Mouse (Mus musculus): ENCODE measurements around the gene Wnt5a.

The Wnt5a gene

GRCm38 (mm10) chr14:28508288-28509258 lies 4.0 kb downstream of the Wnt5a start:
- in situ Hi-C loops (cut with MboI; ENCODE audit: low sequenced_read_pairs) = no loop called here

- in situ Hi-C loops (cut with MboI; ENCODE audit: low sequenced_read_pairs) = no loop called here
These were observed 5.1 kb downstream of the Wnt5a start for GRCm38 (mm10) chr14:28509441-28510340.

GRCm38 (mm10) chr14:28510341-28511028 lies 5.9 kb downstream of the Wnt5a start:
- in situ Hi-C loops (cut with MboI; ENCODE audit: low sequenced_read_pairs) = no loop called here

- in situ Hi-C loops (cut with MboI; ENCODE audit: low sequenced_read_pairs) = no loop called here
These were observed 6.6 kb downstream of the Wnt5a start for GRCm38 (mm10) chr14:28511029-28511651.

GRCm38 (mm10) chr14:28512805-28513590 lies 8.4 kb downstream of the Wnt5a start:
- in situ Hi-C loops (cut with MboI; ENCODE audit: low sequenced_read_pairs) = no loop called here

GRCm38 (mm10) chr14:28514171-28514570 lies 9.6 kb downstream of the Wnt5a start:
- in situ Hi-C loops (cut with MboI; ENCODE audit: low sequenced_read_pairs) = no loop called here

- in situ Hi-C loops (cut with MboI; ENCODE audit: low sequenced_read_pairs) = no loop called here
These were observed 10.8 kb downstream of the Wnt5a start for GRCm38 (mm10) chr14:28515331-28515730.

- in situ Hi-C loops (cut with MboI; ENCODE audit: low sequenced_read_pairs) = no loop called here
These were observed 13.3 kb downstream of the Wnt5a start for GRCm38 (mm10) chr14:28517631-28518560.

- in situ Hi-C loops (cut with MboI; ENCODE audit: low sequenced_read_pairs) = no loop called here
These were observed 16.6 kb downstream of the Wnt5a start for GRCm38 (mm10) chr14:28521106-28521505.

- in situ Hi-C loops (cut with MboI; ENCODE audit: low sequenced_read_pairs) = no loop called here
These were observed 18.1 kb downstream of the Wnt5a start for GRCm38 (mm10) chr14:28522611-28523010.

GRCm38 (mm10) chr14:28525566-28525965 lies 21.0 kb downstream of the Wnt5a start:
- in situ Hi-C loops (cut with MboI; ENCODE audit: low sequenced_read_pairs) = no loop called here

GRCm38 (mm10) chr14:28528151-28528685 lies 23.7 kb downstream of the Wnt5a start:
- in situ Hi-C loops (cut with MboI; ENCODE audit: low sequenced_read_pairs) = no loop called here

GRCm38 (mm10) chr14:28531531-28531930 lies 27.0 kb downstream of the Wnt5a start:
- in situ Hi-C loops (cut with MboI; ENCODE audit: low sequenced_read_pairs) = no loop called here

- in situ Hi-C loops (cut with MboI; ENCODE audit: low sequenced_read_pairs) = no loop called here
These were observed 28.4 kb downstream of the Wnt5a start for GRCm38 (mm10) chr14:28532943-28533342.

GRCm38 (mm10) chr14:28533876-28534275 lies 29.3 kb downstream of the Wnt5a start:
- in situ Hi-C loops (cut with MboI; ENCODE audit: low sequenced_read_pairs) = no loop called here

- in situ Hi-C loops (cut with MboI; ENCODE audit: low sequenced_read_pairs) = no loop called here
These were observed 31.3 kb downstream of the Wnt5a start for GRCm38 (mm10) chr14:28535814-28536213.

- in situ Hi-C loops (cut with MboI; ENCODE audit: low sequenced_read_pairs) = no loop called here
These were observed 35.0 kb downstream of the Wnt5a start for GRCm38 (mm10) chr14:28539577-28539976.

- in situ Hi-C loops (cut with MboI; ENCODE audit: low sequenced_read_pairs) = no loop called here
These were observed 37.7 kb downstream of the Wnt5a start for GRCm38 (mm10) chr14:28542117-28542741.
